Mouse (Mus musculus) ES-Bruce4 (cell line): Measurements from ENCODE around the gene Dpf2. TPM values are rescaled to one million over a fixed set of nuclear protein-coding genes. Genes with fewer than 3 reads are reported as not detected.

Source experiments
- H3K27ac ChIP-seq: 2 replicates; pipeline ENCODE4 v1.5.1; 2012; ENCODE audit warnings: low read length, inconsistent platforms; ENCODE audit not compliant: insufficient read depth
- H3K27me3 ChIP-seq: 2 replicates; pipeline ENCODE4 v1.6.1; 2012; ENCODE audit warnings: mild to moderate bottlenecking, low read length, inconsistent platforms; ENCODE audit not compliant: control insufficient read depth, poor library complexity, insufficient read depth, severe bottlenecking
- H3K36me3 ChIP-seq: 2 replicates; pipeline ENCODE4 v1.6.1; 2012; ENCODE audit warnings: inconsistent platforms, mild to moderate bottlenecking, low read length, moderate library complexity; ENCODE audit not compliant: control insufficient read depth, poor library complexity, insufficient read depth, severe bottlenecking
- H3K4me1 ChIP-seq: one replicate; pipeline ENCODE4 v1.8.1; 2011; ENCODE audit warnings: low read length; ENCODE audit not compliant: control insufficient read depth, insufficient read depth
- H3K4me3 ChIP-seq: 2 replicates; pipeline ENCODE4 v1.5.1; 2011; ENCODE audit warnings: low read depth, mild to moderate bottlenecking, low read length
- H3K9ac ChIP-seq: 2 replicates; pipeline ENCODE4 v1.6.1; 2012; ENCODE audit warnings: low read depth, mild to moderate bottlenecking, inconsistent platforms; ENCODE audit not compliant: poor library complexity, severe bottlenecking
- H3K9me3 ChIP-seq: replicated peaks from 2 replicates; pipeline ENCODE4 v1.6.1; 2012; ENCODE audit warnings: mild to moderate bottlenecking, low read length, inconsistent platforms; ENCODE audit not compliant: control insufficient read depth, poor library complexity, insufficient read depth, severe bottlenecking
- CTCF ChIP-seq: IDR thresholded peaks from one replicate; pipeline ENCODE4 v1.8.1; 2011; ENCODE audit warnings: low read depth, low read length
- EP300 ChIP-seq: IDR thresholded peaks from 2 replicates; pipeline ENCODE4 v1.6.1; 2011; ENCODE audit warnings: low read depth, low read length; ENCODE audit not compliant: insufficient read depth
- polyA plus RNA-seq: library from polyadenylated mRNA; stranded (reverse); fragments of >200 nt; gene quantifications from 2 replicates; pipeline ENCODE4 v1.2.4, GENCODE M21; 2011; ENCODE audit warnings: low read depth; ENCODE audit not compliant: missing spikeins, insufficient read depth, insufficient read length

Dpf2 gene
- polyA plus RNA-seq, 1 experiment, result 137 TPM

DNA sequence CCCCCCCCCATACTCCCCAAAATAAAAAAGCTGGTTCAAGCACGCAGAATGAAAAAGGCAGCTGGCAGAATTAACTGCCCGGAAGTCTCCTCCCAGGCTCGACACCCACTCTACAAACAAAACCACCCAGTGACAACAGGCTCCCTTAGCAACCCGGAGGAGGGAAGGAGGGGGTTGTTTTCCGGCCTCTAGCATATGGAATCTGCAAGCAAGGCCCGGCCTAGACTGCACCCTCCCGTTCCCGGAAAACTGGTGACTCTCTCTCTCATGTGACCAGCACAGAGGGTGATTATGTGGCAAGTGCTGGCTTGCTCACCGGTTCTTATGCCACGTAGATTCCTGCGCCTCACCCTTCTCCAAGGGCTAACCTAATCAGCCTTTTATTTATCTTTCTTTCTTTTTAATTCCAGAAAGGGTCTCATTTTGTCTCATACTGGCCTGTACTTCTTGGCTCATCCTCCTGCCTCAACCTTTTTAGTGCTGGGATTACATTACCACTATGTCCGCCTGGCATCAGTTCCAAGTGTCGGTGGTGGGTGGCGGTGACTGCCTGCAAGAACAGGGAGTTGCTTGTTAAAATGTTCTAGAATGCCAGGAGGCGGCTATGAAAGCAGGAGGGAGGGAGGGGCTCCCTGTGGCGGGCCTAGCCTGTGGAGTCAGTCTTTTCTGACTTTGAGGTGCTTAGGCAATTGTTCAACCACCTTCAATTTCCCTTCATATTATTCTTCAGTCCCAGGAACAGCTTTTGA lies 66.1 kb downstream of the Dpf2 start:
- peak overlapping the region; percentile 98 for H3K27ac ChIP-seq
- no peaks in the 10 kb centered on the region for H3K27me3 ChIP-seq
- H3K9ac ChIP-seq, result peak overlapping the region; percentile 68
- H3K36me3 ChIP-seq, result no peaks in the 10 kb centered on the region
- TF ChIP-seq CTCF (no peak), EP300 (peak; percentile 99)
- H3K9me3 ChIP-seq, result no peaks in the 10 kb centered on the region
- H3K4me3 ChIP-seq, result peak overlapping the region; percentile 54
- H3K4me1 ChIP-seq, result no peaks in the 10 kb centered on the region

Other genes with a start within 250 kb of the Dpf2 start
- 13.7 and 19.1 TPM in 2 replicates for gene Sipa1, start 249.3 kb downstream of the Dpf2 start, polyA plus RNA-seq
- gene Map3k11, start 224.3 kb downstream of the Dpf2 start, polyA plus RNA-seq, result 25.8 and 27.8 TPM in 2 replicates
- gene Pcnx3, start 224.1 kb downstream of the Dpf2 start, polyA plus RNA-seq, result 39.7 and 43.7 TPM in 2 replicates
- not detected in 2 replicates for gene Kcnk7, start 208.6 kb downstream of the Dpf2 start, polyA plus RNA-seq
- 4.3 and 5.4 TPM in 2 replicates for gene Ehbp1l1, start 186.7 kb downstream of the Dpf2 start, polyA plus RNA-seq
- gene Fam89b, start 183.4 kb downstream of the Dpf2 start, polyA plus RNA-seq, result 13.1 and 14.6 TPM in 2 replicates
- gene Ltbp3, start 172.1 kb downstream of the Dpf2 start, polyA plus RNA-seq, result 5.9 and 8.2 TPM in 2 replicates
- 37.1 and 42.8 TPM in 2 replicates for gene Scyl1, start 141.6 kb downstream of the Dpf2 start, polyA plus RNA-seq
- gene Frmd8, start 37.7 kb downstream of the Dpf2 start, polyA plus RNA-seq, result 26.3 and 33.1 TPM in 2 replicates
- gene Slc25a45, start 35.2 kb downstream of the Dpf2 start, polyA plus RNA-seq, result 0.46 and 0.48 TPM in 2 replicates
- 1.9 and 3.6 TPM in 2 replicates for gene Tigd3, start 18.9 kb downstream of the Dpf2 start, polyA plus RNA-seq
- gene Cdc42ep2, start 11.8 kb upstream of the Dpf2 start, polyA plus RNA-seq, result 0.93 and 1.5 TPM in 2 replicates
- 95.9 and 97.3 TPM in 2 replicates for gene Pola2, start 51.2 kb upstream of the Dpf2 start, polyA plus RNA-seq
- gene Slc22a20, start 73.1 kb upstream of the Dpf2 start, polyA plus RNA-seq, result not detected in 2 replicates
- 21.8 and 25.2 TPM in 2 replicates for gene Capn1, start 102.9 kb upstream of the Dpf2 start, polyA plus RNA-seq
- 16.4 and 18.6 TPM in 2 replicates for gene Syvn1, start 133.6 kb upstream of the Dpf2 start, polyA plus RNA-seq
- gene Mrpl49, start 144.8 kb upstream of the Dpf2 start, polyA plus RNA-seq, result 44.9 and 65.1 TPM in 2 replicates
- gene Fau, start 144.8 kb upstream of the Dpf2 start, polyA plus RNA-seq, result 1,239 and 1,271 TPM in 2 replicates
- gene Znhit2, start 148.2 kb upstream of the Dpf2 start, polyA plus RNA-seq, result 6.5 and 8.9 TPM in 2 replicates
- 19.1 and 25.8 TPM in 2 replicates for gene Tm7sf2, start 155.4 kb upstream of the Dpf2 start, polyA plus RNA-seq
- gene Vps51, start 164.2 kb upstream of the Dpf2 start, polyA plus RNA-seq, result 46.6 and 47.4 TPM in 2 replicates
- gene Tmem262, start 167.0 kb upstream of the Dpf2 start, polyA plus RNA-seq, result not detected in 2 replicates
- gene Gm28374, start 169.2 kb upstream of the Dpf2 start, polyA plus RNA-seq, result not detected in 2 replicates
- gene Zfpl1, start 171.9 kb upstream of the Dpf2 start, polyA plus RNA-seq, result 34.2 and 49.7 TPM in 2 replicates
- gene Cdca5, start 172.0 kb upstream of the Dpf2 start, polyA plus RNA-seq, result 47.7 and 50.5 TPM in 2 replicates
- gene AC131692.1, start 181.4 kb upstream of the Dpf2 start, polyA plus RNA-seq, result 5.9 and 6.3 TPM in 2 replicates
- 2.9 and 3.5 TPM in 2 replicates for gene Naaladl1, start 192.8 kb upstream of the Dpf2 start, polyA plus RNA-seq
- 13.5 and 17.6 TPM in 2 replicates for gene Sac3d1, start 205.6 kb upstream of the Dpf2 start, polyA plus RNA-seq
- 8.6 and 10.0 TPM in 2 replicates for gene Snx15, start 215.3 kb upstream of the Dpf2 start, polyA plus RNA-seq
- gene Batf2, start 228.0 kb upstream of the Dpf2 start, polyA plus RNA-seq, result not detected in 2 replicates
- gene Arl2, start 228.5 kb upstream of the Dpf2 start, polyA plus RNA-seq, result 38.7 and 40.4 TPM in 2 replicates